In the genomic region with DNA sequence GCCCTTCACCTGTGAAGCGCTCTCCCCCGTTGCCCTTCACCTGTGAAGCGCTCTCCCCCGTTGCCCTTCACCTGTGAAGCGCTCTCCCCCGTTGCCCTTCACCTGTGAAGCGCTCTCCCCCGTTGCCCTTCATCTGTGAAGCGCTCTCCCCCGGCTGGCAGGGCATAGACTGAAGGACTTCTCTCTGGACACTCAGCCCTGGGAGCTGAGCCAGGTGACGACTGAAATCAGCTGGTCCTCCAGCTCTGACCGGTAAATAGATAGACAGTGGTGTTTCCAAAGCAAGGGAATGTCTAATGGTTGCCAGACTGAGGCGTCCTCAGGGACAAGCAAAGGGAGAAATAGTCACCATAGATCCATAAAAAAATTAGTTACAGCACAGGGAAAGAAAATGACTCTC, we compare ENCODE assay signal across 5 mouse cellular contexts. TPM values are rescaled to one million over a fixed set of nuclear protein-coding genes. Genes with fewer than 3 reads are reported as not detected.
"Had no signal": no experiment of that assay in that cellular context is flagged by ENCODE, and none has a peak within 500 bp of the region (broad histone marks: within the 10 kb centered on the region; RNA-seq: fewer than 3 reads in every experiment).

No protein-coding gene starts in this region.

RNA-seq across cellular contexts. Expression of gene Grm1, which starts 36.7 kb away (rescaled TPM):
- total RNA-seq: monocyte, adult 5-6 weeks had no signal
- polyA plus RNA-seq: liver, postnatal 0 days; lung, embryonic 15.5 days; macrophage; stomach, postnatal 0 days had no signal
